Mouse (Mus musculus) hindlimb bud, embryonic 11.5 days (tissue): Measurements from ENCODE around the gene Sprr3.
"Not testable (repeated sequence)": the region's sequence is repeated elsewhere in the genome, so short reads cannot be mapped to it uniquely, and the experiment has no call there.

Source experiments
- DNase-seq: peaks from one replicate; pipeline ENCODE4 v3.0.0-alpha.2; 2012; ENCODE audit warnings: low read depth, low spot score; ENCODE audit errors: extremely low spot score

The Sprr3 gene

DNA sequence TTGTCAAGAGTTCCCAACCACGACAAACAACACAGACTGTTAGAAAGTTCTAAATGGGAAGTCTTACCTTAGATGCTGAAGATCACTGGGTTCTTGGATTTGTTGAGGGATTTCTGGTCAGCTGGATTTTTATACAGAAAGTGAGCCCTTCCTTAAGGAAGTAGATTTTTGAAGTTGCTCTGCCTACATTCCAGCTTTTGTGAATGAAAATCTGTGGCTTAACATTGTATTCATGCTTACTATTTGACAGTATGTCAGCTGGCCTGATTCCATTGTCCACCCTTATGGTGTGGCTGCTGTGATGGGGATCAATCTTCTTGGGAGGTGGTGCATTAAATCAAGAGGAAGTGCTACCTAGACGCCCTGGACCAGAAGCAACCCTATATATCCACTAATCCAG, at the start of gene Sprr3:
Gene Sprr3 (minus strand): TSS at position 101 of the 400 bp plus-strand sequence.
- DNase-seq, result no peak

- no peak for DNase-seq
Measured at GRCm38 (mm10) chr3:92508185-92508584, 49.7 kb upstream of the Sprr3 start.

DNA sequence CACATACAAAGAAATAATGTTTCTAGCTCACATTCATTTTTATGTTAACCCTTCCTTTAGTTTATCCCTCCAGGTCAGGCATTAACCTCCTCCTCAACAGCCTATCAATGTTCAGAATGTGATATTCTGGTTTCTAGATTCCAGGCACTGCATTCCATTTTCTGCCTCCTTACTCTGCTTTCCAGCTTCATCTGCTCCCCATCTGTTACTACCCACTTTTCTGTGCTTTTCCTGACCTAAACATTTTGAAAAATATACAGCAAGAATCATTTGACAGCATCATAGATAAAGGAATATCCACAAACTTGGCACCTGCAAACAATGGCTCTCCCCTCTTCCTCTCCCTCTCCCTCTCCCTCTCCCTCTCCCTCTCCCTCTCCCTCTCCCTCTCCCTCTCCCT, 45.0 kb upstream of the Sprr3 start:
- DNase-seq, result no peak

DNA sequence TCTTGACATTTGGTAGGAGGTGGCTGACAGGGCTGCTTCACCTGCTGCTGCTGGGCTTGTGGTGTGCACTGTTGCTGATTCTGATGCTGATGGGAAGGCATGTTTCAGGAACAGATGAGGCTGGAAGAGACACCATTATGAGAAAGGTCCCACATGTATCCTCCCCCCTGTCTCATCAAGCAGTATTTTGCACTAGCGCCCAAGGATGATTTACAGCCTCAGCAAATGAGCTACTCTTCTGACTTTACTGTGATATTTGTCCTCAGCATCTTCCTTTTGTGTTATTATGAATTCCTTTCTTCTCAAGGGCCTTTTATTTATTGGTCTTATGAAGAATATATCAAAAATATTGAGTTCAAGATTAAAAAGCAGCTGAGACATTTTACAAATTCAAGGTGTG, 41.9 kb upstream of the Sprr3 start, which contains the start of gene Sprr4:
Gene Sprr4 (minus strand): TSS at position 101 of the 400 bp plus-strand sequence.
- no peak for DNase-seq

DNA sequence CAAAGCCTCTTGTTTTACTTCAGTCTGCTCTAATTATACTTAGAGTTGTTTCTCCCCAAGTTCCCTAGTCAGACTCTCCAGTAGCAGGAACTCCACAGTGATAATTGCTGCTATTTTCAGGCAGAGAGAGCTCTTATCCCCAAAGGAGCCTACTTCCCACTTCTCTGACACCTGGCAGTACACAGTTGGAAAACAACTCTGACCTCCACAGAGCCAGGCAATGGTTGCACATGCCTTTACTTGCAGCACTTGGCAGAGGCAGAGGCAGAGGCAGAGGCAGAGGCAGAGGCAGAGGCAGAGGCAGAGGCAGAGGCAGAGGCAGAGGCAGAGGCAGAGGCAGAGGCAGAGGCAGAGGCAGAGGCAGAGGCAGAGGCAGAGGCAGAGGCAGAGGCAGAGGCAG, 31.7 kb upstream of the Sprr3 start:
- DNase-seq, result not testable (repeated sequence)

DNA sequence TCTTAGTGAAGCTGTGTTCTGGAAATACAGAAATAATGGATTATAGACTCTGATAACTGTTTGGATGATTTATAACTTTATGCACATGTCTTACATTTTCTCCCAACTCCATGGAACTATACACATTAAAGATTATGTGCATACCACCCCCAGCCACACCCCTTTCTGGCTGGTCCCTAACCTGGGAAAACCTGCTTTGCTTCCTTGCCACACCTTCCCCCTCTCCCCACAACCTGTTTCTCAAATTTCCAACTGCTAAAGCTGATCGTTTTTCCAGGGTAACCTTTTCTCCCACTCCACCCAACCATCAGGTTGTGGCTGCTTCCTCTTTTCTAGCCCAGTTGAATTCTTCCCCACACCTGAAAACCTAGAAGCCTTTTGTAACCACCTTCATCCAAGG, 27.8 kb upstream of the Sprr3 start:
- no peak for DNase-seq

DNA sequence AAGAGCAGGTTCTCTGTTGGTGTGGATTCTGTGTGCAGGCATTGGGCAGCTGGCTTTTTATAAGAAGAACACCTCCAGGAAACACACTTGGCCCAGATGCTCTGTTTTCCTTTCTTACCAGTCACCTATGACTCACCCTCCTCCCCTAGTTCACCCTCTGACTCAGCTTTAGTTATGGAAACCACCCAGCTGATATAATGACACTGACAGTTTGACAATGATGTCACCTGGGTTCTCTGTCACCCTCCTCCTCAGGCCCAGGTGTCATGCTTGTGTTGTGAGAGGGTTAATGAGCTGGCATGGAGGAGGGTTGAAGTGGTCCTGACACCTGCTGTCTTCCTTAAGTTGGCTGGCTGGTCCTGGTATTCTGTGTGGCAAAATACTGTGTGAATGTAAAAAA, 27.3 kb upstream of the Sprr3 start, which contains the start of gene Sprr1a:
Gene Sprr1a (minus strand): TSS at position 33 of the 400 bp plus-strand sequence.
- DNase-seq, result no peak

GRCm38 (mm10) chr3:92481249-92481648, 22.7 kb upstream of the Sprr3 start:
- DNase-seq, result not testable (repeated sequence)

DNA sequence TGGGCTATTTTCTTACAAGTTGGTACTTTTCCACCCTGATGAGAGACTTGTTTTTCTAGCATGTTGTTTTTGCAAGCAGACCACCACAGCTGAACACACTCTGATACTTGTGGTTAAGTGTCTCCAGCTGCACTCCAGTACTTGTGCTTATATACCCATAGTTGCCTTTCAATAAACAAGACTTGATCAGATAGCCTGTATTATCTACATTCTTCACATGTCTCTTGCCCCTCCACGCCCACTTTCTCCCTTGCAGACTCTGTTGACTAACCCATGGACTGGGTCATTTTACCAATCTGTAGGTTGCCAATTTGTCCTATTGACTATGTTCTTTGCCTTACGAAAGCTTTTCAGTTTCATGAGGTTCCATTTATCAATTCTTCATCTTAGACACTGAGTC, 11.6 kb upstream of the Sprr3 start:
- no peak for DNase-seq

DNA sequence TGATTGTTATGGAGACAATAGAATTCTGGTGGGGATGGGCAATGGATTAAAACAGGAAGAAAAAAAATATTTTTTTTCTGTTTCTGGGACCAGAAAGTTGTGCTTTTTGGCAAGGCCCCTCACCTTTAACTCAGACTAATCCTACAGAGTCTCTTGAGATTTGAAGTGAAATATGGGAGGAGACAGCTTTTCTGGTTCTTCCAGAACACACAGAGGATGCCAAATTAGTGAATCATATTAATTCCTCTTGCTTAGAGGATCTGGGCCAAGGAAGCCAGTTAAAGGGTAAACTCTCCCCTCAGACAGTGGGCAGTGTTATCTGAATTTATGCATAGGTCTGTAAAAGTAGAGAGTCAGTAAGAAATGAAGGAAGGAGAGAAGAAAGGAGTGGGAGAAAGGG, 8.9 kb upstream of the Sprr3 start:
- no peak for DNase-seq

DNA sequence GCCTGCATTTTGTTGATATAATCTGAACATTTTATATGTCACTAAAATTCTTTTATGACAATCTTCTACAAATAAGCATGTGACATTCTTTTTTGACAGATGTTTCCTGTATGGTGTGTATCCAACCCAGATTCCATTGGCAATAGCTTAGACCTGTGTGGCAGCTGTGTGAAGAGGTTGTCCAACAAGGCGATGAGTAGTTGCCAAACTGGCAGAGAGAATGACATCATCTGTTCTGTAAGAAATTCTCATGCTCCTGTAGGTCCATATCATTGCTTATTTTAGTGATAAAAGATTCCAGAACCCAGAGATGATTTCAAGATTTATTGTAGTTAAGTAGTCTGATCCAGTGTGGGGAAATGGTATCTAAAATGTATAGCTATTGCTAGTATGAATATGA, 8.1 kb upstream of the Sprr3 start:
- no peak for DNase-seq

- no peak for DNase-seq
Measured at GRCm38 (mm10) chr3:92455151-92455550, 3.4 kb downstream of the Sprr3 start.

DNA sequence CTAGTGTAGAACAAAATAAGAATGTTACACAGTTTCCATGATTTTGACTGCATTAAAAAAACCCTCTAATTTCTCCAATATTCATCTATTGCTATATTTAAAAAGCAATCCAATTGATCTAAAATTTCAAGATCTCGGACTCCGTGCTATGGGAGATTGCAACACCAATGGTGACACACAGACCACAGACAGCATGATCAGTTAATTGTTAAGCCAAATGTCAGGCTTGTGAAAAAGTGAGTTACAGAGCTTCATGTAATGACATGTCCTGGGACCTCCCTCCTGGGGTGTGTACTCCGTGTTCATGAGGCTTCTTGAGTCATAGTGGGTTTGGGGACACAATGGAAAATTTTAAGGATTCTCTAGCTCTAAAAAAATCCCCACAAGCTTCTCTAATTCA, 18.3 kb downstream of the Sprr3 start:
- no peak for DNase-seq

- DNase-seq, result no peak
Measured at GRCm38 (mm10) chr3:92438689-92439088, 19.8 kb downstream of the Sprr3 start, which contains the start of gene Sprr1b. TSS of gene Sprr1b (minus strand) at chr3:92438789.

DNA sequence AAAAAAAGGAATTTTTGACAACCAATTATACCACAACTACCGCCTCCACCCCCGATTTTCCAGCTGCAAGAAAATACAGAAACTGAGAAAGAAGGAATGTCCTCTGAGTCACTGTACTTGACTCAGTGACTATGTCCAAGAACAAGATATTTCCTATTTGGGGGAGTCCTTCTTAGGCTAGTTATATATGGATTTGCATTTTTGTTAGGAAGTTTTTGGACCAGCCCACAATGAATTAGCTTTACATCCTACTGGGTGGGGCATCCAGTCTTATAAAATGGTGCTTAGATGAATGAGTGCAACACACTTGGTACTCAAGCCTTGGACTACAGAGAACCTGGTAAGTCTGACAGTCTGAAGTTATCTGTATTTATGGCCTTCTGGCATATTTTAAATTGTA, 26.2 kb downstream of the Sprr3 start, which contains the start of gene Sprr2k:
Gene Sprr2k (plus strand): TSS at position 301 of the 400 bp plus-strand sequence.
- no peak for DNase-seq

DNA sequence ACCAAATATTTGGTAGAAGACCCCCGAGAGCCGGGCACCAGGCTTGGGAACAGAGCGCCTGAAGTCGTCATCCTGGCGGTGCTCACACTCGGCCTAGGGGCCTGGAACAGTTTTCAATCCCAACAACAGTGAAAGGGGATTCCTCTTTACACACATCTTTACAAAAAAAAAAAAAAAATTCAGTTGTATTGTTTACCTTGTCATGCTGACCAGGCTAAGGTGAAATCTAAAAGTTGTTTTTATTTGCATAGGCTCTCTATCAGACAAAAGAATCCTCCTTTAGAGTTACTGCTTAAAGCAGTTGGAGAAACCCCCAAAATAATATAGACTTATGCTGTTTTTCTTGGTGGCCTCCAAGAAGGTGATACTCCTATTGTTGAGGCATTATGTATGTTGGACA, 29.2 kb downstream of the Sprr3 start, which contains the start of gene Gm9774:
Gene Gm9774 (minus strand): TSS at position 101 of the 400 bp plus-strand sequence.
- no peak for DNase-seq

DNA sequence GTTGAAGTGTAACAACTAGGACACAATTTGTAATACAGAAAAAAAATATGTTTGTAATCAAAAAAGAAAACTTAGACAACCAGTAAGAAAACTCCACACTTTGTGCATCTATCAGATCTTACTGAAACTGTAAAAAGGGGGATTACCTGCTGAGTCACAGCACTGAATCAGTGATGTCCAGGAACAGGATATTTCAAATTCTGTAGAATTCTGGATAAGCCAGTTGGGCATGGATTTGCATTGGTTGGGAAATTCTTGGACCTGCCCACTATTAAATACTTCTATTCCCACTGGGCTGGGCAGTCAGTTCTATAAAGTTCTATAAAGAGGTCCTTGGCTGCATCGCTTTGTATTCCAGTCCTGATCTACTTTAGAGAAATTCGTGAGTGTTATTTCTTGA, 40.7 kb downstream of the Sprr3 start, which contains the start of gene Sprr2j-ps:
Gene Sprr2j-ps (plus strand): TSS at position 301 of the 400 bp plus-strand sequence.
- no peak for DNase-seq

- no peak for DNase-seq
Measured at GRCm38 (mm10) chr3:92407691-92408090, 50.8 kb downstream of the Sprr3 start, which contains the start of gene Sprr2i. TSS of gene Sprr2i (plus strand) at chr3:92407991.
